Mouse (Mus musculus) liver, adult 2 months (tissue): ENCODE results near the gene Gyg.

ENCODE experiments used
- CTCF ChIP-seq: fragments of 200-500 bp; IDR thresholded peaks from 2 replicates; pipeline ENCODE4 v1.5.1; 2011; ENCODE audit warnings: low read depth, low read length, control low read depth
- POLR2A ChIP-seq: fragments of 200-500 bp; IDR thresholded peaks from 2 replicates; pipeline ENCODE4 v1.6.1; 2011; ENCODE audit warnings: low read length, control low read depth; ENCODE audit not compliant: insufficient read depth; ENCODE audit errors: extremely low read depth

DNA sequence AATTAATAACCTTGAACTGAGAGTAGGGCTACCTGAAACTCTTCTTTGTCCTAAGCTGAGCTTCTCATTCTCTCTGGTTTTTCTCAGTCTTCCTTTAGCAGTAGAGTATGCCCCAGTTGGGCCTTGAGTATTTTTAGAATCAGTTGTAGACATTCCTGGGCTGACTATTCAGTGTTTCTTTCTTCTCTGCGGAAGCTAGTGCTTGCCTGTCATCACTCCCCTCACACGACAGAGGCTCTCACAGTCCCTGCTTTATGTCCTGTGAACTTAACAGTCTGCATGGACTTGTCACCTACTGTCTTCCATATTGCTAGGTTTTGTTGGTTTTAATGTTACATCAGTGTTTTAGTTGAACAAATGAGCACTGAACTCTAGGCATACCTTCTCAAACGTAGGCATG lies 73.0 kb downstream of the Gyg start:
- no peak for TF ChIP-seq CTCF
- TF ChIP-seq POLR2A = no peak
